Mouse (Mus musculus) heart, postnatal 14 days (tissue): ENCODE data around the gene Ahnak. TPM values are rescaled to one million over a fixed set of nuclear protein-coding genes. Genes with fewer than 3 reads are reported as not detected.
"Not testable (repeated sequence)": the region's sequence is repeated elsewhere in the genome, so short reads cannot be mapped to it uniquely, and the experiment has no call there.

Source experiments
- DNase-seq, 2 experiments: peaks; one replicate each; pipeline ENCODE4 v3.0.0; 2021 to 2022
- intact Hi-C: fragments of 180-260 bp; cut with DNase I; formaldehyde crosslinking; loops from one replicate; pipeline ENCODE4 v1.15.1; 2025
- total RNA-seq, 2 experiments: library from RNA; stranded (reverse); gene quantifications; 2 replicates each; pipeline ENCODE4 v1.2.3; 2021

Gene Ahnak
- total RNA-seq, 2 experiments from 2014 or later, result 288 to 310 TPM

- no peak for DNase-seq
- intact Hi-C loops, result no loop called here
These were observed 90.8 kb downstream of the Ahnak start for GRCm38 (mm10) chr19:9079916-9080315.

- DNase-seq, result no peak
- intact Hi-C loops, result loop anchor here (1.0 kb wide), 1 partner anchor 89 kb away; no protein-coding TSS in a partner anchor
These were observed 92.5 kb downstream of the Ahnak start for GRCm38 (mm10) chr19:9081311-9082190.

GRCm38 (mm10) chr19:9082191-9083009 lies 93.3 kb downstream of the Ahnak start:
- DNase-seq, result peak; percentile 89 to 93
- intact Hi-C loops, result loop anchor here (1.0 kb wide), 2 partner anchors 90 to 106 kb away; no protein-coding TSS in a partner anchor

GRCm38 (mm10) chr19:9083010-9083355 lies 93.9 kb downstream of the Ahnak start:
- no peak for DNase-seq
- intact Hi-C loops, result loop anchor here (1.0 kb wide), 1 partner anchor 107 kb away; no protein-coding TSS in a partner anchor

GRCm38 (mm10) chr19:9083892-9084291 lies 94.8 kb downstream of the Ahnak start:
- intact Hi-C loops, result loop anchor here (1.0 kb wide), 1 partner anchor 108 kb away; no protein-coding TSS in a partner anchor
- DNase-seq, result not testable (repeated sequence)

GRCm38 (mm10) chr19:9087821-9088220 lies 98.7 kb downstream of the Ahnak start, which contains the start of gene Scgb1a1:
Scgb1a1 (minus strand) TSS chr19:9087958.
- intact Hi-C loops, result loop anchor here (2.0 kb wide), 1 partner anchor 15 kb away; no protein-coding TSS in a partner anchor
- DNase-seq, result no peak

GRCm38 (mm10) chr19:9090191-9090590 lies 101.1 kb downstream of the Ahnak start:
- intact Hi-C loops, result no loop called here
- no peak for DNase-seq

- intact Hi-C loops, result no loop called here
These were observed 101.6 kb downstream of the Ahnak start for GRCm38 (mm10) chr19:9090709-9091108.

GRCm38 (mm10) chr19:9095111-9095510 lies 106.0 kb downstream of the Ahnak start:
- intact Hi-C loops, result no loop called here

More at GRCm38 (mm10) chr19:9090709-9091108, 101.6 kb downstream of the Ahnak start:
- no peak for DNase-seq

GRCm38 (mm10) chr19:9097441-9097840 lies 108.4 kb downstream of the Ahnak start:
- intact Hi-C loops, result no loop called here
- DNase-seq, result no peak

More at GRCm38 (mm10) chr19:9095111-9095510, 106.0 kb downstream of the Ahnak start:
- DNase-seq, result no peak

GRCm38 (mm10) chr19:9099751-9100150 lies 110.7 kb downstream of the Ahnak start:
- intact Hi-C loops, result loop anchor here (10.0 kb wide), 1 partner anchor 375 kb away; the partner anchor contains the start of gene Slc3a2
- DNase-seq, result no peak

- intact Hi-C loops, result loop anchor here (10.0 kb wide), 1 partner anchor 376 kb away; the partner anchor contains the start of gene Slc3a2
- DNase-seq, result no peak
These were observed 111.4 kb downstream of the Ahnak start for GRCm38 (mm10) chr19:9100297-9101061.

- no peak for DNase-seq
- intact Hi-C loops, result loop anchor here (10.0 kb wide), 1 partner anchor 376 kb away; the partner anchor contains the start of gene Slc3a2
These were observed 112.0 kb downstream of the Ahnak start for GRCm38 (mm10) chr19:9101062-9101457.

GRCm38 (mm10) chr19:9103986-9104385 lies 114.9 kb downstream of the Ahnak start:
- DNase-seq, result no peak
- intact Hi-C loops, result loop anchor here (2.0 to 10.0 kb wide), 2 partner anchors 17 to 379 kb away; partner anchors contain the start of genes Scgb1a1 and Slc3a2

GRCm38 (mm10) chr19:9105101-9105685 lies 116.1 kb downstream of the Ahnak start:
- intact Hi-C loops, result loop anchor here (10.0 kb wide), 1 partner anchor 380 kb away; the partner anchor contains the start of gene Slc3a2
- peak; percentile 50 to 57 for DNase-seq

- DNase-seq, result peak; percentile 27 to 38
- intact Hi-C loops, result loop anchor here (10.0 kb wide), 1 partner anchor 381 kb away; the partner anchor contains the start of gene Slc3a2
These were observed 117.0 kb downstream of the Ahnak start for GRCm38 (mm10) chr19:9106096-9106495.

GRCm38 (mm10) chr19:9106751-9107378 lies 117.8 kb downstream of the Ahnak start:
- intact Hi-C loops, result loop anchor here (10.0 kb wide), 1 partner anchor 382 kb away; the partner anchor contains the start of gene Slc3a2
- no peak for DNase-seq

GRCm38 (mm10) chr19:9107379-9107755 lies 118.3 kb downstream of the Ahnak start:
- DNase-seq, result no peak
- intact Hi-C loops, result loop anchor here (10.0 kb wide), 1 partner anchor 383 kb away; the partner anchor contains the start of gene Slc3a2
